16 mouse cellular contexts compared by ENCODE assay signal in genomic region chr2:27715221-27715620, GRCm38 (mm10). TPM values are rescaled to one million over a fixed set of nuclear protein-coding genes. Genes with fewer than 3 reads are reported as not detected.
DNase-seq lines count a peak whose midpoint lies in the region; ATAC-seq lines count a peak whose summit lies in the region.
"Had no signal": no experiment of that assay in that cellular context is flagged by ENCODE, and none has a peak within 500 bp of the region (broad histone marks: within the 10 kb centered on the region; RNA-seq: fewer than 3 reads in every experiment).

No protein-coding gene starts in this region.

- H3K27me3 ChIP-seq in kidney, embryonic 15.5 days = no peaks in the 10 kb centered on the region
- no peaks in the 10 kb centered on the region for H3K27me3 ChIP-seq in embryonic facial prominence, embryonic 15.5 days
- no peaks in the 10 kb centered on the region for H3K27me3 ChIP-seq in intestine, embryonic 16.5 days (replicated peaks; ENCODE audit: control insufficient read depth, insufficient read depth, low read length)
- H3K27me3 ChIP-seq: embryonic facial prominence, embryonic 12.5 days; forebrain, embryonic 15.5 days; midbrain, embryonic 15.5 days; neural tube, embryonic 12.5 days had no signal

- H3K9me3 ChIP-seq in kidney, embryonic 15.5 days (replicated peaks) = no peaks in the 10 kb centered on the region
- H3K9me3 ChIP-seq in embryonic facial prominence, embryonic 15.5 days (replicated peaks) = no peaks in the 10 kb centered on the region
- no peaks in the 10 kb centered on the region for H3K9me3 ChIP-seq in intestine, embryonic 16.5 days (ENCODE audit: control insufficient read depth, low read length)
- H3K9me3 ChIP-seq: embryonic facial prominence, embryonic 12.5 days; forebrain, embryonic 15.5 days; midbrain, embryonic 15.5 days; neural tube, embryonic 12.5 days had no signal

- H3K9ac ChIP-seq in kidney, embryonic 15.5 days = no peak overlapping the region
- no peak overlapping the region for H3K9ac ChIP-seq in embryonic facial prominence, embryonic 15.5 days
- no peak overlapping the region for H3K9ac ChIP-seq in intestine, embryonic 16.5 days (ENCODE audit: low read depth, low read length)
- H3K9ac ChIP-seq: embryonic facial prominence, embryonic 12.5 days; forebrain, embryonic 15.5 days; midbrain, embryonic 15.5 days; neural tube, embryonic 12.5 days had no signal

- 60% methylated on average over 4 of the region's 4 CpGs for WGBS in kidney, embryonic 15.5 days
- 64% methylated on average over 4 of the region's 4 CpGs for WGBS in embryonic facial prominence, embryonic 15.5 days
- 60% methylated on average over 4 of the region's 4 CpGs for WGBS in intestine, embryonic 16.5 days

- DNase-seq in kidney, adult 9 months = no peak
- peak; percentile 51 for DNase-seq in lung, postnatal 25 days (ENCODE audit: low spot score)
- DNase-seq in urinary bladder, postnatal 14 days (ENCODE audit: low spot score) = no peak
- no peak for DNase-seq in B cell, adult 2 months
- no peak for DNase-seq in kidney, postnatal 10 days
- DNase-seq: cerebellum, postnatal 14 days; gastrocnemius, postnatal 14 days; kidney, adult 11 months; layer of hippocampus, postnatal 36 days had no signal

- H3K36me3 ChIP-seq in kidney, embryonic 15.5 days = no peaks in the 10 kb centered on the region
- H3K36me3 ChIP-seq in embryonic facial prominence, embryonic 15.5 days = no peaks in the 10 kb centered on the region
- H3K36me3 ChIP-seq in intestine, embryonic 16.5 days (ENCODE audit: control insufficient read depth, insufficient read depth, low read length) = no peaks in the 10 kb centered on the region
- H3K36me3 ChIP-seq: embryonic facial prominence, embryonic 12.5 days; forebrain, embryonic 15.5 days; midbrain, embryonic 15.5 days; neural tube, embryonic 12.5 days had no signal

- no peak for ATAC-seq in kidney, embryonic 15.5 days (replicated peaks; ENCODE audit: low FRiP score)
- no peak for ATAC-seq in embryonic facial prominence, embryonic 15.5 days (ENCODE audit: insufficient number of reproducible peaks, low FRiP score, low TSS enrichment, low read depth)
- peak; percentile 69 for ATAC-seq in intestine, embryonic 16.5 days
- ATAC-seq: forebrain, embryonic 15.5 days; midbrain, embryonic 15.5 days had no signal

- H3K4me2 ChIP-seq in kidney, embryonic 15.5 days = no peak overlapping the region
- no peak overlapping the region for H3K4me2 ChIP-seq in embryonic facial prominence, embryonic 15.5 days (replicated peaks)
- H3K4me2 ChIP-seq in intestine, embryonic 16.5 days (ENCODE audit: low read depth, low read length) = no peak overlapping the region
- H3K4me2 ChIP-seq: embryonic facial prominence, embryonic 12.5 days; forebrain, embryonic 15.5 days; midbrain, embryonic 15.5 days; neural tube, embryonic 12.5 days had no signal

- H3K4me1 ChIP-seq in kidney, embryonic 15.5 days = peaks cover 78% of the 10 kb centered on the region
- H3K4me1 ChIP-seq in embryonic facial prominence, embryonic 15.5 days = peaks cover 99% of the 10 kb centered on the region
- peaks cover 94% of the 10 kb centered on the region for H3K4me1 ChIP-seq in intestine, embryonic 16.5 days (ENCODE audit: control insufficient read depth, insufficient read depth, low read length)

- no peak overlapping the region for H3K4me3 ChIP-seq in kidney, embryonic 15.5 days (replicated peaks)
- H3K4me3 ChIP-seq in embryonic facial prominence, embryonic 15.5 days (replicated peaks) = no peak overlapping the region
- no peak overlapping the region for H3K4me3 ChIP-seq in intestine, embryonic 16.5 days (ENCODE audit: low read length)
- H3K4me3 ChIP-seq: embryonic facial prominence, embryonic 12.5 days; forebrain, embryonic 15.5 days; midbrain, embryonic 15.5 days; neural tube, embryonic 12.5 days had no signal

- peak overlapping the region; percentile 5; the same call in 1 of the 2 replicates for H3K27ac ChIP-seq in kidney, embryonic 15.5 days
- H3K27ac ChIP-seq in embryonic facial prominence, embryonic 15.5 days (replicated peaks) = 0 out of 2 replicates have a peak overlapping the region, but pooled peaks have one; percentile 51
- peak overlapping the region; percentile 35; the same call in 1 of the 2 replicates for H3K27ac ChIP-seq in intestine, embryonic 16.5 days (ENCODE audit: low read length)
- H3K27ac ChIP-seq: embryonic facial prominence, embryonic 12.5 days; forebrain, embryonic 15.5 days; midbrain, embryonic 15.5 days; neural tube, embryonic 12.5 days had no signal

RNA-seq across cellular contexts. Expression of gene Rxra, which starts 39.0 kb away (rescaled TPM):
- 9.6 and 10.4 TPM in 2 replicates for polyA plus RNA-seq in kidney, embryonic 15.5 days (2015; fragmentation: Nextera tagmentation; extraction: Ambion mirVana)
- 18.7 and 22.4 TPM in 2 replicates for polyA plus RNA-seq in embryonic facial prominence, embryonic 15.5 days (2015; fragmentation: Nextera tagmentation; extraction: Ambion mirVana)
- polyA plus RNA-seq in intestine, embryonic 16.5 days (2015; fragmentation: Nextera tagmentation; extraction: Ambion mirVana) = 9.9 and 11.4 TPM in 2 replicates
